Mouse (Mus musculus): Measurements from ENCODE around the gene Calm5. TPM values are rescaled to one million over a fixed set of nuclear protein-coding genes. Genes with fewer than 3 reads are reported as not detected.
"Not testable (repeated sequence)": the region's sequence is repeated elsewhere in the genome, so short reads cannot be mapped to it uniquely, and the experiment has no call there.

Calm5 gene
- total RNA-seq, 2 experiments from 2014 or later: not detected

GRCm38 (mm10) chr13:3865648-3866354 is 11.8 kb downstream of the Calm5 start:
- intact Hi-C loops (cut with DNase I): no loop called here
- peak; percentile 31 to 48 for DNase-seq

DNA sequence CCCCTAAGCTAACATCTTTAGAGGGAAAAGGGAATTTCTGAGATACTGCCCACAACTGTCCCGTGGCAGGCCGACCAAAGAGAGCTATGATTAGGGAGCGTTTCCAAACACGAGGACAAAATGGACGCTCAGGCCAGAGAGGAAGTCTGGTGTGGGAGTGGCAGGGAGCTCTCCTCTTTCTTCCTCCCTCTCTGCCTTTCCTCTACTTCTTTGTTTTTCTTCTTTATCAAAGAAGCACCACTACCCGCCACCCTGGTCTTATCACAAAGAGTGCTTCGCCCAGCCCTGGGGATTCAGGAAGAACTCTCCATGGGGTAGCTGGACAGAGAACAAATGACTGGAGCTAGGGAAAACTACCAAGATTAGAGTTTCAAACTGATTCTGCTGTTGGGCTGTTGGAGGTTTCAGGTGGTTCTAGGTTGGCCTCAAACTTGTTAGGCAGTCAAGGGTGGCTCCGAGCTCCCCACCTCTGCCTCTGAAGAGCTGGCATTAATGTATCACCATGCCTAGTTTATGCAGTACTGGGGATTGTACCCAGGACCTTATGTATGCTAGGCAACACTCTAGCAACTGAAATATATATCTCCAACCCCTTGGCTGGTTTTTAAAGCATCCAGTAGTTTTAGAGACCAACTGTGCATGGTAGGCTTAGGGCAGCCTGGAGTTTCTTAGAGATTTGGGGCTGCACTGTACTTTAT is 12.5 kb downstream of the Calm5 start:
- intact Hi-C loops (cut with DNase I): no loop called here
- DNase-seq: no peak

GRCm38 (mm10) chr13:3867158-3867557 is 13.2 kb downstream of the Calm5 start:
- intact Hi-C loops (cut with DNase I): no loop called here
- no peak for DNase-seq

DNA sequence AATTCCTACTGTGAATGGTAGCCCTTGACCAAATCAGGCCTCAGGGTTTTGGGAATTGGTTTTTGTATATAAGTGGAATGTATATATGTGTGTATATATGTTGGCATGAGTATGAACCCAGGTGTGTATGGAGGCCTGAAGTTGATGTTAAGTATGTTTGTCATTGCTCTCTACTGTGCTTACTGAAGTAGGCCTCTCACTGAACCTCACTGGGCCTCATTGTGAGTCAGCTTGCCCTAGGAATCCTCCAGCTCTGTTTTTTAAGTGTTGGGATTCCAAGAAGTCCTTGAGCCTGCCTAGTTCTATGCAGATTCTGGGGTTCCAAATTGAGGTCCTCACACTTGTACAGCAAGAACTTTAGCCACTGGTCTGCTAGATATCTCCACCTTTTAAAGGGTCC is 15.9 kb downstream of the Calm5 start:
- no peak for DNase-seq
- intact Hi-C loops (cut with DNase I): no loop called here

DNA sequence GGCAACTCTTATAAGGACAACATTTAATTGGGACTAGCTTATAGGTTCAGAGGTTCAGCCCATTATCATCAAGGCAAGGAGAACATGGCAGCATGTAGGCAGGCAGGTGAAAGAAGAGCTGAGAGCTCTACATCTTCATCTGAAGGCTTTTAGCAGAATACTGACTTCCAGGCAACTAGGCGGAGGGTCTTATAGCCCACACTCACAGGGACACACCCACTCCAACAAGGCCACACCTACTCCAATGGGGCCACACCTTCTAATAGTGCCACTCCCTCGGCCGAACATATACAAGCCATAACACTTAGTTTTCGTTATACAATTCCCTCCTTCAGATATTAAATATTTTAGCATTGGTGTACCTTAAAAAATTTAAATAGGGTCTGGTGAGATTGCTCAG is 18.9 kb downstream of the Calm5 start:
- intact Hi-C loops (cut with DNase I): no loop called here
- no peak for DNase-seq

GRCm38 (mm10) chr13:3876448-3876847 is 22.5 kb downstream of the Calm5 start:
- DNase-seq: no peak
- intact Hi-C loops (cut with DNase I): no loop called here

DNA sequence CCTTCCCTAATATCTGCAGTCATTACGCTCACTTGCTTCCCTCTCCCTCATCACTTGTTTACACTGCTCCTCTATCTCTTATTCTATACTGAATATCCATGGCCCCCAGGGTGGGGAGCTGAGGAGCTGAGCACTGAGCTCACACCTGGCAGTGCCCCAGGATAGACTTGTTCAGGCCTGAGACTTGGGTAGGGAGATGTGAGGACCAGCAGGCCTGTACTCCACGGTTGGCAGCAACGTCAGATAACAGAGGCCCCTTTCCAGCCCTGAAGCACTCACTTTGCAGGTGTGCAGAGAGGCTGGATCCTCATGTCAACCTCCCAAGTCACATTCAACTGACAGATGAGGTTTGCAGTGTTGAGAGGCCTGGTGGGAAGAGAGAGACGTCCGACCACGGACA is 23.2 kb downstream of the Calm5 start:
- DNase-seq: no peak
- intact Hi-C loops (cut with DNase I): no loop called here

- DNase-seq: no peak
- intact Hi-C loops (cut with DNase I): no loop called here
Observed at GRCm38 (mm10) chr13:3877679-3878220, 23.8 kb downstream of the Calm5 start.

GRCm38 (mm10) chr13:3886663-3887062 is 32.7 kb downstream of the Calm5 start:
- DNase-seq: no peak
- intact Hi-C loops (cut with DNase I): no loop called here

DNA sequence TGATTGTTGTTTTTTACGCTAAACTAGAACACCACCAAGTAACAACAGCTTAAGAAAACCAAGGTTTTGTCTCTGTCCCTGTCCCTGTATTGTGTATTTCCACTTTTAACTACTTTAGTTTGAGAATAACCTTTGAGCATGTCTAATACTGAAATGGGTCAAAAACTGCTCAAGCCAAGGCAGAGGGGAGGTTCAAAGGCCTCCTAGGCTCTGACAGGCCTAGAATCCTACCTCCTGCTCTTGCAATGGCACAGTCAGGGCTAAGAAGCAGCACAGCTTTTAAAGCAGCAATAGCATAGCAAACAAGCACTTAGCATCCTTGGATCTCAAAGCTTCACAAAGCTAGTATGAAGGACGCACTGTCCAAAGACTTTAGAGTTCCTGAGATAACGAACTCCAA is 35.1 kb downstream of the Calm5 start:
- intact Hi-C loops (cut with DNase I): no loop called here
- no peak for DNase-seq

GRCm38 (mm10) chr13:3890061-3890460 is 36.1 kb downstream of the Calm5 start:
- DNase-seq: no peak
- intact Hi-C loops (cut with DNase I): no loop called here

DNA sequence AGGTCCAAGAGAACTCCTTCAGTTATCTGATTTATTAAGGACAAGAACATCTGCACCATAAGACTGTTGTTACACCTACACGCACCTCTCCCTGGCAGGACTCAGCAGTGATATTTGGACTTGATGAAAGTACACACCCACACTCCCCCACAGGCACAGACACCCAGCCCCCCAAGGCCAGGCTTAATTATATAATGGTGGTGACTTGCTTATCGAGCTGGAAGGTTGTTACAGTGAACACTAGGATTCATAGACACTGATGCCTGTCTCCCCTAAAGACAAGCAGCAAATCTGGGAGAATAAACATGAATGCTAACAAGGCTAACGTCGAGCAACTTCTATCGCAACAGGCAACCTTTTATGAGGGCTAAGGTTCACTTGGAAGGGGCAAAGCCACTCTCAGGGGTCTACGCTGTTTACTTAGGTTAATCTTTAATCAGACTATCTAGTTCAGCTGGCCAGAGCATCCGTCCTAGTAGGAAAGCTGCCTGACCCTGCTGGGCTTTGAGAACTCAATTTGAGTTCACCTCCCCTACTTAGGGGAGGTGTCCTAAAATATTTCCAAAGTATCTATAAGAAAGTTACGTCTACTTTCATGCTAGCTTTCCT is 37.6 kb downstream of the Calm5 start:
- intact Hi-C loops (cut with DNase I): no loop called here
- DNase-seq: no peak

DNA sequence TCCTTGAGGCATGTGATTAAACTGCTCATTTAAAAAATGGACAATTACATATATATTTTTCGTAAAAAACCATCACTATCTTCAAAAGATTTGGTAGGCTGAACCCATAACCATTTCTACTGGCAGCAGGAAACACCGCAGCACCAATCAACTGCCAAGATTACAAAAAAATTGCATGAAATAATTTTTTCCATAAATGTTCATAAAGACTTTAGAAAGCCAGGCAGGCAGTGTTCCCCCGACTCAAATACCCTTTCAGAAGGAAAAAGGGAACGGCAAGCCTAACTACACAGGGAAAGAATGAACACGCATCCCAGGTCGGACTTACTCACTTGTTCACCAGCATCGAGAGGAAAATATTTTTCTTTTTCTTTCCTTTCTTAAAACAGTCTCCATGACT is 38.6 kb downstream of the Calm5 start:
- intact Hi-C loops (cut with DNase I): no loop called here

DNA sequence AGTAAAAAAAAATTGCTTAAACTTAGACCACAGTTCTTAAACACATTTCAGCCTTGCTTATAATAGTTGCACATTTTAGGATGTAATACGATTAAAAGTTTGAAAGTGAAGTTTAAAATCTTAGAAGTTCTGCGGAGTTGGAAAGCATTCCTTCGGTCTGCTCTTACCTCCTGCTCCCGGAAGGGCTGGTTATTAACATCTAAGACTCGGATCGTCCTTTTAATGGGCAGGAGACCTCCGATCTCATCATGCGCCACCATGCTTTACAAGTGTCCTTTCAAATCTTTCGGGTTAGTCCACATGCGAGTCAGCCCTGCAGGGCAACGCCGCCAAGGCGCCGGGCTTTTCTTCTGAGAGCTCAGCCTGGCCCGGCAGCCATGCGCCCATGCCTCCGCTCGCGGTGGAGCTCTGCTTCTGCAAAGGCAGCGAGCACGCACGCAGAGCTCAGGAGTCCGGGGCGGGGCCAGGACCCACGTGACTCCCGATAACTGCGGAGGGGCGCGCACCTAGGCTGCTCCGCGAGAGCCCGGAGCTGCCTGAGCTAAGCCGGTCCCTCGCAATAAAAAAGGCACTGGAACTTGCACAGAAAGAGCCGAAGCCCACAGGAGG is 39.3 kb downstream of the Calm5 start:
- intact Hi-C loops (cut with DNase I): no loop called here
- DNase-seq: peak; percentile 89 to 93

More for the DNA sequence above, 38.6 kb downstream of the Calm5 start:
- no peak for DNase-seq

- no peak for DNase-seq
- intact Hi-C loops (cut with DNase I): no loop called here
Observed at GRCm38 (mm10) chr13:3894549-3894948, 40.6 kb downstream of the Calm5 start.

- DNase-seq: no peak
- intact Hi-C loops (cut with DNase I): loop anchor here (5.0 kb wide), 2 partner anchors 107 to 488 kb away; no protein-coding TSS in a partner anchor
Observed at GRCm38 (mm10) chr13:3895397-3895980, 41.5 kb downstream of the Calm5 start.

GRCm38 (mm10) chr13:3896032-3896431 is 42.1 kb downstream of the Calm5 start:
- intact Hi-C loops (cut with DNase I): loop anchor here (5.0 kb wide), 2 partner anchors 106 to 489 kb away; no protein-coding TSS in a partner anchor

DNA sequence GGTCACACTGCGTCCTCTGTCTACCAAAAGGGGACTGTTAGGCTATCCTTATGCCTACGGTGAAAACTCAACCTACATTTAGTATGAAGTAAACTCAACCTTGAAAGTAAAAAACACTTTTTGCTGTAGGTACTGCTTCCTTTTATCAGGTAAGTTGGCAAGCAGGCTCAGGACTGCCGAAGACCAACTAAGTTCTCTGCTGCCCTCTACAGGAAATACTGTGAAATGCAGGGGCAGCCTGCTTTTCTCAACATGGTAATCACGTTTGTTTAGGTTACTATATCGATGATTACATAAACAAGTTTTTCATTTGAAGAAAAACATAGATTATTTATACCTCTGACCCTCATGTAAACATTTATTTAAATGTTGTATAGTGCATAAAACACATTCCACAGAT is 42.9 kb downstream of the Calm5 start:
- intact Hi-C loops (cut with DNase I): loop anchor here (1.0 to 5.0 kb wide), 3 partner anchors 105 to 490 kb away; no protein-coding TSS in a partner anchor
- peak; percentile 80 to 82 for DNase-seq

More at GRCm38 (mm10) chr13:3896032-3896431, 42.1 kb downstream of the Calm5 start:
- no peak for DNase-seq

- intact Hi-C loops (cut with DNase I): loop anchor here (5.0 kb wide), 2 partner anchors 104 to 491 kb away; no protein-coding TSS in a partner anchor
- DNase-seq: not testable (repeated sequence)
Observed at GRCm38 (mm10) chr13:3898202-3898601, 44.2 kb downstream of the Calm5 start.

- intact Hi-C loops (cut with DNase I): loop anchor here (5.0 kb wide), 2 partner anchors 103 to 492 kb away; no protein-coding TSS in a partner anchor
- DNase-seq: no peak
Observed at GRCm38 (mm10) chr13:3899301-3899700, 45.3 kb downstream of the Calm5 start.
